Mouse (Mus musculus): ENCODE data around the gene Emb.

GRCm38 (mm10) chr13:117217621-117218020, 9.3 kb downstream of the Emb start:
- TF ChIP-seq CTCF (IDR thresholded peaks at IDR 0.05; ENCODE audit: borderline replicate concordance, insufficient read depth, low read depth, low read length): no peak
- no peak for TF ChIP-seq POLR2A (IDR thresholded peaks at IDR 0.05; ENCODE audit: borderline replicate concordance, insufficient read depth, low read length)

All from cerebellum, adult 2 months (tissue).